Mouse (Mus musculus) lung, adult 18-20 months (tissue): ENCODE measurements at regions not wholly inside any gene's neighbourhood (a gene's known extent, or its start where the extent isn't known, plus 50 kb on each side); places are given as distances from the start of the nearest gene placed in this dataset.
A peak's percentile ranks its signal among the peaks of the same experiment; 100 is the strongest.
"Not testable (repeated sequence)": the region's sequence is repeated elsewhere in the genome, so short reads cannot be mapped to it uniquely, and the experiment has no call there.

ENCODE experiments used
- DNase-seq, 2 experiments: peaks; one replicate each; pipeline ENCODE4 v3.0.0; 2022; ENCODE audit warnings: mixed read lengths in 2 of 2

- DNase-seq, result peak; percentile 14 to 31
Observed at GRCm38 (mm10) chr3:39814814-39815213, 716.3 kb upstream of the Intu start.

- DNase-seq, result no peak
Observed at GRCm38 (mm10) chr3:39830488-39831056, 700.5 kb upstream of the Intu start.

DNA sequence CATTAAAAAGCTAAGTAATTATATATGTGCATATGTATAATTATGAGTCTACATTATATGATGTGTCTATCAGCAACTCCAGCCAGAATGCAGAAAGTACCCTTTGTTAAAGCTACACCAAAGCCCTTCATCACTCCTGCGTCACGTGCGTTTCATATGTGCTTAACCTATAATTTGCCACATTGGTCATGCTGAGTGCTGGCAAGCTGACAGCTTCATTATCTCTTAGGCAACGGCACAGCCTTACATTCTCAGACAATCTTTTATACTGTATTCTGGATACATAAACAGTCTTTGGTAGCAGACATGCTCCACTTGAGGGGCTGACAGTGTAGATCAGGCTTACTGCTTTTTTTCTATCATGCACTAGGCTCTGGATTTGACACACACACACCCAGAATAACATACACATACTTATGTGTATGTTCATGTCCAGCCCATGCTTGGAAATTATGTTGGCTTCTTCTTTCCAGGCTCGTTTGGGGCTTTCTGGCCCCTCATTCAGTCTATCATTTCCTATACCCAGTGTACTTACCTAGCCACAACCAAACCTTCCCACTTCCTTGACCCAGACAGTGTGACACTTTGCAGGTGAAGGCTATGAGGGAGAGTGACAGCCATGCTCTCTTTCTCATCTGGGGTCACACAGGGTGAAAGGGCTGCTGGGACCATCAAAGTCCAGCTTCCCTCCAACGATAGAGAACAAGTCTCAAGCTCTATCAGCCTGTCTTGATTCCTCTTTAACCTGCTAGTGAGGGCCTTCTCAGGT, 692.5 kb upstream of the Intu start:
- no peak for DNase-seq

DNA sequence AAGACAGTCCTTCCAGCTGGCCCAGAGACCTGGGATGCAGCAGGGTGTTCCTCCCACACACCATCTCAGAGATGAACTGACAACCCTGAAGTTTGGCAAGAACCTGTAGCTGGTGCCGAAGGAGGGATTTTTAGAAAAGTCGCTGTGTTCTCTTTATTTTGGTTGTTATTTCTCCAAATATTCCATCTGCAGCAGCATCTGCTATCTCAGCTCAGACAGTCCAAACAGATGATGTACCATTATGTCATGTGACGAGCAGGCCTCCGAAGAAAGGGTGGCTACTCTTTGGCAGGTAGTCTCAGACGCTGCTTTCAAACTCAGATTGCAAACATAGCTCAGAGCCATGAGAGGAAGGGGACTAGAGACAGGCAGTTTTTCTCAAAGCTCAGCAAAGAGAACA, 690.1 kb upstream of the Intu start:
- no peak for DNase-seq

DNA sequence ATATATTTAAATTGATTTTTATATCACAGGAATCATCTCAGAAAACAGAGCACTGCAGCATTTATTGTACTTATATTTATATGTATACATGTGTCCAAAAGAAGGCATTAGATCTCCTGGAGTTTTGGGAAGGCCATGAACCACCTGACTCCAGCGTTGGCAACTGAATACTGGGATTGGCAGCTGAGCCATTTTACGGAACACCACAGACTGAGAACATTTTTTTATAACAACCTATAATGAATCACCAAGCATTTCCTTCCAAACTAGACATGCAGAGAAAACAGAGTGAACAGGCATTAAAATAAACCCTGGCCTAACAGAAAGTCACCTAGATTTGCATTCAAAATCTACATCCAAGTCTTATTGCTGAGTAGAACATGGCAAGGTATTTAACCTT, 686.0 kb upstream of the Intu start:
- no peak for DNase-seq

- no peak for DNase-seq
Observed at GRCm38 (mm10) chr3:39848829-39849228, 682.3 kb upstream of the Intu start.

- no peak for DNase-seq
Observed at GRCm38 (mm10) chr3:39857214-39857839, 673.8 kb upstream of the Intu start.

GRCm38 (mm10) chr3:39876046-39876445, 655.0 kb upstream of the Intu start:
- DNase-seq, result not testable (repeated sequence)

DNA sequence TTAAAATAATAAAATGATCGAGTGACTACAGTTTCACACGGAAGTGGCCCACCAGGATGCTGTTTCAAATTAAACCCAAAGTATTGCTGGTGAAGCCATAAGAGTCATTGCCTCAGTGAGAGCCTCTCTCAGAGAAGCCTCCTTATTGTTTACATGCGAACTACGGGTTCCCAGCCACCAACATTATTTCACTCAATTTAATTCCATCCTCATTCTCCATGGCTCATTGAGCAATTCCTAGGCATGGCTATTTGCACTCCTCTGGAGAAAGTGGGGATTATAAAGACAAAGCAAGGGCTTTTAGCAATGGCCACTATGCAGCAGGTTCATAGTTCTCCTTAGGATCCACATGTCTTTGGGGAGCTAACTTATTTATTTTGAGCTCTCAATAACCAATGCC, 646.7 kb upstream of the Intu start:
- no peak for DNase-seq

- DNase-seq, result peak; percentile 16 to 32
Observed at GRCm38 (mm10) chr3:39888376-39888775, 642.7 kb upstream of the Intu start.

DNA sequence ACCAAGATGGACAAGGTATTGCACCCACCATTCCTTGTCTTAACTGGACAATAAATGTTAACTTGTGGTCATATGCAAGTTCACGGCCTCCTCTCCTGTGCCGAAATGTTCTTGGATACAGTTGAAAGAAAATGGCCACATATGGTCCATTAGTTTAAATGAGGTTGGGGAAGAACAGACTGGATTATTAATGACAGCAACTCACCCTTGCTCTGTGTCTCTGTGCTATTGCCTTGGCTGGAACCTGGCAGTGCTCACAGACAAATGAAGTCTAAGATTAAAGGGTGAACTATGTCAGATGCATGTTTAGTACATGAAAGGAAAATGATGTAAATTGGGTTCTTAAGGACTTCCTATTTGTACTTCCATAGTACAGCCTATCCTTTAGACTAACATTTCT, 641.9 kb upstream of the Intu start:
- DNase-seq, result no peak

GRCm38 (mm10) chr3:39898961-39899360, 632.1 kb upstream of the Intu start:
- DNase-seq, result peak; percentile 31 to 42

GRCm38 (mm10) chr3:39900207-39900606, 630.9 kb upstream of the Intu start:
- DNase-seq, result peak; percentile 4 to 6

DNA sequence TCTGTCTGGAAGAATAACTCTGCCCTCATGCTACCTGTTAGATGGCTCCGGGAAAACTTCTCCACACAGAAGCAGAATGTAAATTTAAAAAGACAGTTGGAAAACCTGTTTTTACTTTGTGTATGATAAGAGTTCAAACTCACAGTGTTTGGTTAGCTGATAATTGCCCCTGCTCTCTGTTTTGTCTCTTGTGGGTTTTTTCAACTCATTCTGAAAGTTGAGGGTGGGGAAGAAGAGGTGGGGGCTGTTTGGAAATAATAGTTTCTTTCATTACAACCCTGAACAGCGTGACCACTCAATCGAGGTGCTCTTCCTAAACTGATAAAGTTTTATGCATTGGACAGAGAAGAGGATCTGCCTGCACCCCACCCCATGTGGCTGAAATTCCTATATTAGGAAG, 626.7 kb upstream of the Intu start:
- no peak for DNase-seq

DNA sequence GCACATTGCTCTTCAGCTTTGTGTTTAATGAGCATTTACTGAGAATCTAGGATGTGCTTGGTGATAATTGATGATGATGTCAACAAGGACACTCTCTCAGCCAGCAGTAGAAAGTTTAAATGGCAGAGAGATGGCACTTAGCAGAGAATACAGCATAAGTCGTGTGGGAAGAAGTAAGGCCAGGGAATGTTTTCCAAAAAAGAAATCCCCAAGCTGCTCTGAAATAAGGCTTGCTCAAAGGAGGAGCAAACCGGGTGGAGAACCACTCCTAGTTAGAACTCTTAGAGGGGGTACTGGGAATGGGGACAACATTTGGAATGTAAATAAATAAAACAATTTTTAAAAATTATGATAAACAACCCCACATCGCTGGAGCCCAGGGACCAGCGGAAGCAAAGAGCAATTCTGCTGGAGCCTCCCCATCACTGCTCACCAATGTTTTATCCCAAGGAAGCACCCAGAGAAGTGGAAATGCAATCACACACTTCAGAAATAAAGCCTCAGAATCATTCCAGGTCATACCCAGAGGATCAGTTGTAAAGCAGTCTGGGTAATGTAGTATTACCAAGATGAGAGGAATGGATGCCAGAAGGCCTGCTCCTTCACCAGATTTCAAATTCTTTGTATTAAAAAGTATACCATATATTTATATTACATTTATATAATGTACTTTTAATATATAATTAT, 622.3 kb upstream of the Intu start:
- no peak for DNase-seq

DNA sequence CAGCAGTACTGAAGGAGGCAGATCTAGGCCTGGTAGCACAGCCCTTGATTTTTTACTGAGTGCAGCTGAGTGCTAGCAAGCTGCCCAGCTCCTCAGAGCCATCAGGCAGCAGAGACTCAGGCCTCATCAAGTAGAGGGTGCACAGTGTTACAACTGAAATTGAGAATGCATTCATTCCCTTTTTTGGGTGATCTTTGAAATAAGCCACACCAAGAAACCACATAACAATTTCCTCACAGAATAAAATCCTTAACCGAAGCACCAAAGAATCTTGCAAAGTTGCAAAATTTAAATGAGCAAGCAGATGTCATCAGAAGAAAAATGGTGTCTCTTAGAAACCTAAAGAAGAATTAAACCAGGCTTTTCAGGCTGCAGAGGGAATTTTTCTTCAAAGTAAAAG, 621.4 kb upstream of the Intu start:
- DNase-seq, result no peak

GRCm38 (mm10) chr3:39918601-39919000, 612.5 kb upstream of the Intu start:
- DNase-seq, result no peak

- no peak for DNase-seq
Observed at GRCm38 (mm10) chr3:39925436-39925835, 605.6 kb upstream of the Intu start.

- no peak for DNase-seq
Observed at GRCm38 (mm10) chr3:39928421-39928820, 602.7 kb upstream of the Intu start.

DNA sequence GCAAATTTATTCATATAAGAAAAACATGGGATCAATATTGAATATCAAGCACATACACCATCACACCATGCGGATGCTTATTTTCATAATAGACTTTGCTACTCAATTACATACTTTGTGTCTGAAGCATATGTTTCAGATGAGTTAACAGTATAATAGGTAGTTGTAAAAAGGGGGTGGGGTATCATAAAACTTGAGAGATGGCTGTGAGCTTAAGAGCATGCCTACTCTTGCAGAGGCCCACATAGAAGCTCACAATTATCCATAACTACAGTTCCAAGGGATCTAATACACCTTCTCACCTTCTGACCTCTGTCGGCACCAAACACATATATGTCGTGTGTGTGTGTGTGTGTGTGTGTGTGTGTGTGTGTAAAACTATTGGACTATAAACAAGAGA, 597.7 kb upstream of the Intu start:
- DNase-seq, result no peak

- DNase-seq, result no peak
Observed at GRCm38 (mm10) chr3:39937719-39938278, 593.3 kb upstream of the Intu start.

- peak; percentile 52 to 61 for DNase-seq
Observed at GRCm38 (mm10) chr3:39944581-39944980, 586.5 kb upstream of the Intu start.

GRCm38 (mm10) chr3:39952103-39952502, 579.0 kb upstream of the Intu start:
- no peak for DNase-seq
